Mouse (Mus musculus) embryonic fibroblast, embryonic 13.5 days (primary cell): Measurements from ENCODE around the gene Aspn. TPM values are rescaled to one million over a fixed set of nuclear protein-coding genes. Genes with fewer than 3 reads are reported as not detected.

Experiments used
- H3K27ac ChIP-seq: 2 replicates; pipeline ENCODE4 v1.5.1; 2012; ENCODE audit warnings: low read length, control low read depth, inconsistent platforms; ENCODE audit not compliant: insufficient read depth
- H3K4me1 ChIP-seq: 2 replicates; pipeline ENCODE4 v1.6.1; 2011; ENCODE audit warnings: low read length; ENCODE audit not compliant: control insufficient read depth, insufficient read depth
- H3K4me3 ChIP-seq: 2 replicates; pipeline ENCODE4 v1.5.1; 2011; ENCODE audit warnings: mild to moderate bottlenecking, control low read depth, low read length; ENCODE audit not compliant: insufficient read depth
- CTCF ChIP-seq: IDR thresholded peaks from 2 replicates; pipeline ENCODE4 v1.5.1; 2011; ENCODE audit warnings: mild to moderate bottlenecking, control low read depth, low read length, moderate library complexity, borderline replicate concordance; ENCODE audit not compliant: insufficient read depth
- POLR2A ChIP-seq: IDR thresholded peaks from 2 replicates; pipeline ENCODE4 v1.6.1; 2011; ENCODE audit warnings: low read depth, mild to moderate bottlenecking, control low read depth, low read length, moderate library complexity
- polyA plus RNA-seq: library from polyadenylated mRNA; stranded (reverse); fragments of >200 nt; gene quantifications from 2 replicates; pipeline ENCODE4 v1.2.4, GENCODE M21; 2011; ENCODE audit warnings: low read depth; ENCODE audit not compliant: missing spikeins, insufficient read length

Aspn gene
- polyA plus RNA-seq, 1 experiment: 402 TPM

DNA sequence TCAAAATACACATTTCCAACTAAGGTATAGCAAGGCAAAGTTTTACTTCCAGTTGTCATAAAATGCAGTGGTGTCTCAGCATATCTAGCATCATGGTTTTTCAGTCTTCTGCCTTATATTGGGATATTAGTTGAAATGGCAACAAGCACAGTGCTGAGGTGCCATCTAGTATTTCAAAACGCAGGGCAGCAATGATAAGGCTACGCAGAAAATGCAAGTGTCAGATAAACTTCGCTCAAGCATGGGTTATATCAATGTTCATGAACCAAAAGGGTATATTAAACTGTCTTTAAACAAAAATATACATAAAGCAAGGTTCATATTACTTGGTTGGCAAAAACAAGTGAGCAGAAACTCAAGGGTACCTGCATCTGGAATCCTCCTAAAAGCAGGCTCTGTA is 72.8 kb downstream of the Aspn start:
- no peak for TF ChIP-seq CTCF
- no peak for TF ChIP-seq POLR2A
- no peaks in the 10 kb centered on the region for H3K4me1 ChIP-seq
- no peak overlapping the region for H3K4me3 ChIP-seq
- H3K27ac ChIP-seq: no peak overlapping the region

Other genes starting within 250 kb of the Aspn start
- gene Fgd3, start 224.1 kb upstream of the Aspn start, polyA plus RNA-seq: 8.5 and 24.7 TPM in 2 replicates
- gene Bicd2, start 202.9 kb upstream of the Aspn start, polyA plus RNA-seq: 43.1 and 54.4 TPM in 2 replicates
- 10.4 and 10.8 TPM in 2 replicates for gene Ippk, start 123.2 kb upstream of the Aspn start, polyA plus RNA-seq
- gene Tes3-ps, start 51.1 kb upstream of the Aspn start, polyA plus RNA-seq: 2.9 and 4.2 TPM in 2 replicates
- 0.55 and 1.7 TPM in 2 replicates for gene Ecm2, start 39.6 kb upstream of the Aspn start, polyA plus RNA-seq
- gene Omd, start 38.0 kb downstream of the Aspn start, polyA plus RNA-seq: 1.8 and 8.3 TPM in 2 replicates
- 97.4 and 284 TPM in 2 replicates for gene Ogn, start 63.6 kb downstream of the Aspn start, polyA plus RNA-seq
- 6.5 and 9.0 TPM in 2 replicates for gene Cenpp, start 108.3 kb downstream of the Aspn start, polyA plus RNA-seq
- gene Nol8, start 108.6 kb downstream of the Aspn start, polyA plus RNA-seq: 18.6 and 20.5 TPM in 2 replicates
- gene Iars, start 137.7 kb downstream of the Aspn start, polyA plus RNA-seq: 156 and 158 TPM in 2 replicates